Mouse (Mus musculus): ENCODE data around the gene Pdik1l. TPM values are rescaled to one million over a fixed set of nuclear protein-coding genes. Genes with fewer than 3 reads are reported as not detected.

Gene Pdik1l
- polyA plus RNA-seq, 1 experiment from 2014 or later: 19.3 TPM

GRCm38 (mm10) chr4:134316390-134316789 is 28.7 kb upstream of the Pdik1l start:
- Histone ChIP-seq H3K4me1 (replicated peaks; ENCODE audit: control insufficient read depth, insufficient read depth, low read length) (no peaks in the 10 kb centered on the region), H3K27ac (ENCODE audit: low read depth, low read length) (no peak overlapping the region), H3K36me3 (ENCODE audit: control insufficient read depth, insufficient read depth, low read length) (no peaks in the 10 kb centered on the region), H3K4me3 (ENCODE audit: low read depth, low read length) (no peak overlapping the region), H3K9me3 (ENCODE audit: control insufficient read depth, low read length) (no peaks in the 10 kb centered on the region), H3K9ac (ENCODE audit: low read depth, low read length) (no peak overlapping the region), H3K4me2 (no peak overlapping the region), H3K27me3 (replicated peaks; ENCODE audit: control insufficient read depth, insufficient read depth, low read length) (no peaks in the 10 kb centered on the region)
- DNase-seq (ENCODE audit: low spot score) (no peak), ATAC-seq (replicated peaks; ENCODE audit: low FRiP score) (no peak)
- WGBS: 45% methylated on average over 16 of the region's 16 CpGs

- Histone ChIP-seq H3K27ac (ENCODE audit: low read depth, low read length) (no peak overlapping the region), H3K36me3 (ENCODE audit: control insufficient read depth, insufficient read depth, low read length) (no peaks in the 10 kb centered on the region), H3K9ac (ENCODE audit: low read depth, low read length) (no peak overlapping the region), H3K9me3 (ENCODE audit: control insufficient read depth, low read length) (no peaks in the 10 kb centered on the region), H3K4me3 (ENCODE audit: low read depth, low read length) (no peak overlapping the region), H3K4me1 (replicated peaks; ENCODE audit: control insufficient read depth, insufficient read depth, low read length) (no peaks in the 10 kb centered on the region), H3K27me3 (replicated peaks; ENCODE audit: control insufficient read depth, insufficient read depth, low read length) (no peaks in the 10 kb centered on the region), H3K4me2 (no peak overlapping the region)
- no peak for ATAC-seq (replicated peaks; ENCODE audit: low FRiP score)
- DNase-seq (ENCODE audit: low spot score): no peak
- 57% methylated on average over 9 of the region's 9 CpGs for WGBS
Measured at GRCm38 (mm10) chr4:134315470-134315869, 27.8 kb upstream of the Pdik1l start.

DNA sequence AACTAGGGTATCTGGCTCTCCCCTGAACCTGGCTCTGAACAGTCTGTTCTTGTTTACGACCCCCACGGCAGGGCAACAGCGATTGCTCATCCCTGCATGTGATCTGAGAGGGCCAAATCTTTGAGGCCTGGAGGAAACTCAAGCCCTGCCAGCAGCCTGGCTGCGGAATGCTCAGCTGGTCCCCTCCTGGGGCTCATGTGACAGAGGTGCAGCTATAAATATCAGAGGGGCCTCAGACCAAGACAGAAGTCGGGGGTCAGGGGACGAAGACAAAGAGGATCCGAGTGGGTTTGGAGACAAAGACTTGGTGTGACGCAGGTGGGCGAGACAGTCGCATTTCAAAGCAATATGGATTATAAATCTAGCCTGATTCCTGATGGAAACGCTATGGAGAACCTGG is 27.2 kb upstream of the Pdik1l start, which contains the start of gene Trim63:
Gene Trim63 (plus strand): TSS at position 245 of the 400 bp plus-strand sequence.
- Histone ChIP-seq H3K4me1 (replicated peaks; ENCODE audit: control insufficient read depth, insufficient read depth, low read length) (no peaks in the 10 kb centered on the region), H3K9me3 (ENCODE audit: control insufficient read depth, low read length) (no peaks in the 10 kb centered on the region), H3K27ac (ENCODE audit: low read depth, low read length) (no peak within 1 kb of the TSS), H3K27me3 (replicated peaks; ENCODE audit: control insufficient read depth, insufficient read depth, low read length) (no peaks in the 10 kb centered on the region), H3K9ac (ENCODE audit: low read depth, low read length) (no peak within 1 kb of the TSS), H3K36me3 (ENCODE audit: control insufficient read depth, insufficient read depth, low read length) (no peaks in the 10 kb centered on the region), H3K4me2 (no peak within 1 kb of the TSS), H3K4me3 (ENCODE audit: low read depth, low read length) (no peak within 1 kb of the TSS)
- DNase-seq (ENCODE audit: low spot score) (no peak), ATAC-seq (replicated peaks; ENCODE audit: low FRiP score) (no peak)
- WGBS: 42% methylated on average over 11 of the region's 11 CpGs

DNA sequence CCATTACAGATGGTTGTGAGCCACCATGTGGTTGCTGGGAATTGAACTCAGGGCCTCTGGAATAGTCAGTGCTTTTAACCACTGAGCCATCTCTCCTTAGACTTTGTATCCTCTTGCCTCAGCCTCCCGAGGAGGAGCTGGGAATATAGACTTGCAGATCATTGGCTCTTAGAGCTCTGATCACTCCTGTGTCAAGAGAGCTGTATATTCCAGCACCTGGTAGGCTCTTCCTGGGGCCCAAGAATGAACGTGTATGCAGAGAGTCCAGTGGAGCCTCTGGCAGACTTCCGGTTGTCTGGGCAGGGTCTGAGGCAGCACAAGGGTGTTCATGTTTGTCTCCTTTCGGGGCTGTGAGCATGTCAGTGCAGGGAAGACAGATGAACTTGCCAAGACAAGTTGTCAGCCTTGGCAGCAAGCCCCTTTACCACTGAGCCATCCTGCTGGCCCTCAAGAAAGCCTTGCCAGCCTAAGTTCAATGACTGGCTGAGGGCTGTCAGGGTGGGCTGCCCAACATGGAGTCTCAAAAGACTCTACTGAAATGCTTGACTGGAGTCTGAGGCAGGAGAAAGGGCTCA is 26.5 kb upstream of the Pdik1l start:
- Histone ChIP-seq H3K27me3 (replicated peaks; ENCODE audit: control insufficient read depth, insufficient read depth, low read length) (no peaks in the 10 kb centered on the region), H3K4me1 (replicated peaks; ENCODE audit: control insufficient read depth, insufficient read depth, low read length) (no peaks in the 10 kb centered on the region), H3K4me2 (no peak overlapping the region), H3K27ac (ENCODE audit: low read depth, low read length) (no peak overlapping the region), H3K4me3 (ENCODE audit: low read depth, low read length) (no peak overlapping the region), H3K9me3 (ENCODE audit: control insufficient read depth, low read length) (no peaks in the 10 kb centered on the region), H3K36me3 (ENCODE audit: control insufficient read depth, insufficient read depth, low read length) (no peaks in the 10 kb centered on the region), H3K9ac (ENCODE audit: low read depth, low read length) (no peak overlapping the region)
- no peak for DNase-seq (ENCODE audit: low spot score)
- WGBS: 75% methylated on average over 4 of the region's 4 CpGs
- ATAC-seq (replicated peaks; ENCODE audit: low FRiP score): no peak

DNA sequence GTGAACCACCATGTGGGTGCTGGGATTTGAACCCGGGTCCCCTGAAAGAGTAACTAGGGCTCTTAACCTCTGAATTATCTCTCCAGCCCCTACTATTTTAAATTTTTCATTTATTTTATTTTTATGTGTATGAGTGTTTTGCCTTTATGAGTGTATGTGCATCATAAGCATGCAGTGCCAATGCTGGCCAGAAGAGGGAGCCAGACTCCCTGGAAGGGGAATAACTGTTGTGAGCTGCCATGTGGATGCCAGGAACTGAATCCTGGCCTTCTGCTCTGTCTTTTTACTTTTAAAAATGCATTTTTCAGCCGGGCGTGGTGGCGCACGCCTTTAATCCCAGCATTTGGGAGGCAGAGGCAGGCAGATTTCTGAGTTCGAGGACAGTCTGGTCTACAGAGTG is 25.2 kb upstream of the Pdik1l start:
- ATAC-seq (replicated peaks; ENCODE audit: low FRiP score): no peak
- 95% methylated on average over 6 of the region's 6 CpGs for WGBS
- DNase-seq (ENCODE audit: low spot score): no peak

GRCm38 (mm10) chr4:134312341-134312740 is 24.6 kb upstream of the Pdik1l start:
- Histone ChIP-seq H3K27ac (ENCODE audit: low read depth, low read length) (no peak overlapping the region), H3K36me3 (ENCODE audit: control insufficient read depth, insufficient read depth, low read length) (no peaks in the 10 kb centered on the region), H3K9ac (ENCODE audit: low read depth, low read length) (no peak overlapping the region), H3K4me3 (ENCODE audit: low read depth, low read length) (no peak overlapping the region), H3K4me1 (replicated peaks; ENCODE audit: control insufficient read depth, insufficient read depth, low read length) (0 out of 2 replicates have a peak, but pooled peaks cover 2% of the 10 kb centered on the region), H3K4me2 (no peak overlapping the region), H3K27me3 (replicated peaks; ENCODE audit: control insufficient read depth, insufficient read depth, low read length) (no peaks in the 10 kb centered on the region), H3K9me3 (ENCODE audit: control insufficient read depth, low read length) (no peaks in the 10 kb centered on the region)
- WGBS: 88% methylated on average over 5 of the region's 5 CpGs
- DNase-seq (ENCODE audit: low spot score) (no peak), ATAC-seq (replicated peaks; ENCODE audit: low FRiP score) (no peak)

More for the DNA sequence above, 25.2 kb upstream of the Pdik1l start:
- Histone ChIP-seq H3K36me3 (ENCODE audit: control insufficient read depth, insufficient read depth, low read length) (no peaks in the 10 kb centered on the region), H3K9ac (ENCODE audit: low read depth, low read length) (no peak overlapping the region), H3K9me3 (ENCODE audit: control insufficient read depth, low read length) (no peaks in the 10 kb centered on the region), H3K4me1 (replicated peaks; ENCODE audit: control insufficient read depth, insufficient read depth, low read length) (no peaks in the 10 kb centered on the region), H3K4me3 (ENCODE audit: low read depth, low read length) (no peak overlapping the region), H3K27me3 (replicated peaks; ENCODE audit: control insufficient read depth, insufficient read depth, low read length) (no peaks in the 10 kb centered on the region), H3K4me2 (no peak overlapping the region), H3K27ac (ENCODE audit: low read depth, low read length) (no peak overlapping the region)

DNA sequence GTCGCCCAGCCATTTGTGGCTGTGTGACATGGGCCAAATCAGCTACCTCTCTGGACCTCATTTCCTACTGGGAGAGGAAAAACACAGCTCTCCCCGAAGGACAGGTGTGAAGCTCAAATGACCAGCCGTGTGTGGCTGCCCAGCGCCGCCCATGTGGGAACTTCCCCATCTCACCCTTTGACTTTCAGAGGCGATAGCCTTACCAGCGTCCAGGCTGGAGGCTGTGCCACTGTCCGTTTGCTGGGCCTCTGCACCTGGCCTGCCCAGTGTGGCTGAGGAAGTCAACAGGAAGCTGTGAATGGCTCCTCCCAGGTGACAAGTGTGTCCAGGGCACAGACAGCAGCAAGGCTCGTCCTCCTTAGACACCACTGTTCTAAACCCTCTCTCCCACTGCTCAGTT is 24.1 kb upstream of the Pdik1l start:
- Histone ChIP-seq H3K9ac (ENCODE audit: low read depth, low read length) (no peak overlapping the region), H3K27me3 (replicated peaks; ENCODE audit: control insufficient read depth, insufficient read depth, low read length) (no peaks in the 10 kb centered on the region), H3K4me1 (replicated peaks; ENCODE audit: control insufficient read depth, insufficient read depth, low read length) (0 out of 2 replicates have a peak, but pooled peaks cover 7% of the 10 kb centered on the region), H3K9me3 (ENCODE audit: control insufficient read depth, low read length) (no peaks in the 10 kb centered on the region), H3K4me3 (ENCODE audit: low read depth, low read length) (no peak overlapping the region), H3K27ac (ENCODE audit: low read depth, low read length) (no peak overlapping the region), H3K4me2 (no peak overlapping the region), H3K36me3 (ENCODE audit: control insufficient read depth, insufficient read depth, low read length) (no peaks in the 10 kb centered on the region)
- ATAC-seq (replicated peaks; ENCODE audit: low FRiP score) (no peak), DNase-seq (ENCODE audit: low spot score) (no peak)
- WGBS: 79% methylated on average over 9 of the region's 9 CpGs

DNA sequence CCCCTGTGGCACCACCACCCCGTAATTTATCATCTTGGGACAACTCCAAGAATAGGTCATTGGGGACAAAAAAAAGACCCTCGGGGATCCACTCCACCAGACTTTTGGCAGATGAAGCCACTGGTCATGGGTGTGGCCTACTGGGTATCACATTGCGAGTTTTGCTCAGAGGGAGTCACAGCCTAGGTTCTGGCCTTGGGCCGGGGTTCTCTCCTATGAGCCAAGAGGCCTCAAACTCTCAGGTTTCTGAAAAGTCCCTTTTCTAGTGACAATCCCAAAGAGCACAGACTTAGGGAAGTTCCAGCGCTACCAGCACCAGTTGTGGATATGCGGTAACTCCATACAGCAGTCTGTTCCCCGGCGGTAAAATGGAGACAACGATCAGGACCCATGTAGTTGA is 23.0 kb upstream of the Pdik1l start:
- no peak overlapping the region for H3K4me3 ChIP-seq (ENCODE audit: low read depth, low read length)
- no peaks in the 10 kb centered on the region for H3K9me3 ChIP-seq (ENCODE audit: control insufficient read depth, low read length)
- H3K9ac ChIP-seq (ENCODE audit: low read depth, low read length): no peak overlapping the region
- no peaks in the 10 kb centered on the region for H3K36me3 ChIP-seq (ENCODE audit: control insufficient read depth, insufficient read depth, low read length)
- no peaks in the 10 kb centered on the region for H3K27me3 ChIP-seq (replicated peaks; ENCODE audit: control insufficient read depth, insufficient read depth, low read length)
- no peak overlapping the region for H3K27ac ChIP-seq (ENCODE audit: low read depth, low read length)
- ATAC-seq (replicated peaks; ENCODE audit: low FRiP score): no peak
- H3K4me1 ChIP-seq (replicated peaks; ENCODE audit: control insufficient read depth, insufficient read depth, low read length): 0 out of 2 replicates have a peak, but pooled peaks cover 7% of the 10 kb centered on the region
- H3K4me2 ChIP-seq: no peak overlapping the region
- DNase-seq (ENCODE audit: low spot score): no peak
- 84% methylated on average over 9 of the region's 9 CpGs for WGBS

DNA sequence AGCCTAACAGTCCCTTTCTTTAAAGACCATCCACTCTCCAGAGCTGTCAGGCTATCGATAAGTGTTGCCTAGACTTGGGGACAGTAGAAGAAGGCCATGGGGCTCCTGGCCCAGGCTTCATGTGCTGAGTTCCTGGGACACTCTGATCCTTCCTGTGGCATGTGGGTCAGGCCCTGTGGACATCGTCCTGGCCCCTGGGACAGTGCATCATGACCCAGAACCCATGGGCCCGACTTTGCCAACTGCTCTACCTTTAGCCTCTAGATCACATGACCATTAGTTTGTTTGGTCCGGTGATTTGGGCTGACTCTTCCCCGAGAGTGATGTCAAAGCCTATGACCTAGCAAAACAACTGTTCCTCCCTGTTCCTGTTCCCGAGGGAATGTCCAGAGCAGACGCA is 22.4 kb upstream of the Pdik1l start:
- Histone ChIP-seq H3K4me1 (replicated peaks; ENCODE audit: control insufficient read depth, insufficient read depth, low read length) (0 out of 2 replicates have a peak, but pooled peaks cover 7% of the 10 kb centered on the region), H3K9ac (ENCODE audit: low read depth, low read length) (no peak overlapping the region), H3K4me3 (ENCODE audit: low read depth, low read length) (no peak overlapping the region), H3K9me3 (ENCODE audit: control insufficient read depth, low read length) (no peaks in the 10 kb centered on the region), H3K4me2 (no peak overlapping the region), H3K36me3 (ENCODE audit: control insufficient read depth, insufficient read depth, low read length) (no peaks in the 10 kb centered on the region), H3K27ac (ENCODE audit: low read depth, low read length) (no peak overlapping the region), H3K27me3 (replicated peaks; ENCODE audit: control insufficient read depth, insufficient read depth, low read length) (no peaks in the 10 kb centered on the region)
- DNase-seq (ENCODE audit: low spot score) (no peak), ATAC-seq (replicated peaks; ENCODE audit: low FRiP score) (no peak)
- 80% methylated on average over 7 of the region's 7 CpGs for WGBS

All from liver, embryonic 11.5 days (tissue).